Mouse (Mus musculus): Measurements from ENCODE around the gene Fktn. TPM values are rescaled to one million over a fixed set of nuclear protein-coding genes. Genes with fewer than 3 reads are reported as not detected.
"Not testable (repeated sequence)": the region's sequence is repeated elsewhere in the genome, so short reads cannot be mapped to it uniquely, and the experiment has no call there.

The Fktn gene
- total RNA-seq, 2 experiments from 2014 or later: 2.0 to 2.5 TPM

DNA sequence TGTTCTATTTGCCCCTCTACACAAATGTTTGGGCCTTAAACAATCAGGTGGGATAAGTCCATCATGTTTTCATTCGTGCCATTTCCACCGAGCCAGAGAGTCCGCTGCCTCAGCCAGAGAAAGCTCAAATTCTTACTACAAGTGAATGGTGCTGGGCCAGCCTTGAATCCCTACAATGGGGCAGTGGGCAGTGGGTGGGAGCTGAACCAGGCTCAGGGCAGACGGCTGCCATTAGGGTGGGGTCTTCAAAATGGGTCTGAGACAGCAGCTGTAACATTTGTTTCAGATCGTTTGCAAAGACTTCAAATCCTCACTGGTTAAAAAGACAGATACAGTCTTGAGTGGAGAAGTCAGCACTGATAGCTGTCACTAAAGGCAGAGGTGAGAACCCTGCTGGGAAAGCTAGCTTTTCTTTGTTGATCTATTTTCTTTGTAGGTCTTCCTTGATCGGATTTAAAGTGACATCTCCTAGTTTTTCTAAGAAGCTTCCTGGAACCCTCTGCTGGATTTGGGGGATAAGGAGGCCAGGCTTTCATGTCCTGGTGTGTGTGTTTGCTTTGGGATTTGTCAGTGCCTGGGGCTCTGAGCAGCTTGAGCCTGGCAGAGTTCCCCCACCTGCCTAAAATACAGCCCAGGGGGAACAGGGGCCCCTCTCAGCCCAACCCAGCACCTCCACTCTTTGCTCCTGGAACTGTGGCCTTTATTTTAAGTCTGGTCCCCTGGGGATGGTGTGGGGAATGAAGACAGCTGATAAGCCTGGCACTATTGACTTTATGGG lies 57.3 kb downstream of the Fktn start:
- ATAC-seq (ENCODE audit: poor library complexity, severe bottlenecking): no peak

DNA sequence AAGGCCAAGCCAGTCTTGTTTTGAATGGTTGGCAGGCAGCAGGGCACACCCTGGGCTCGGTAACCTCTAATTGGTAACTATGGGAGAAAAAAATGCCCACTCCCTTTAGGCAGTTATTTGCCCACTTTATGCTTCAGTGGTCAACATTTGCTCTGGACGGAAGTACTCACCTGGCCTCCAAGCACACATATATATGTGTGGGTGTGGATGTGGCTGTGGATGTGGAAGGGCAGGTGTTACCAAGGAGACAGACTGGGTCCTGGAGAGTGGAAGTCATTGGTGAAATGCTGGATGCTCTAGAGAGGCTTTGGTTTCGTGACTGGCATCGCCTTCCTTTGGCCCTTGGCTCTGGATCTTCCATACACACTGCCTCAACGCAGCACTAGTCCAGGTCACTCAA lies 58.2 kb downstream of the Fktn start:
- ATAC-seq (ENCODE audit: poor library complexity, severe bottlenecking): no peak

DNA sequence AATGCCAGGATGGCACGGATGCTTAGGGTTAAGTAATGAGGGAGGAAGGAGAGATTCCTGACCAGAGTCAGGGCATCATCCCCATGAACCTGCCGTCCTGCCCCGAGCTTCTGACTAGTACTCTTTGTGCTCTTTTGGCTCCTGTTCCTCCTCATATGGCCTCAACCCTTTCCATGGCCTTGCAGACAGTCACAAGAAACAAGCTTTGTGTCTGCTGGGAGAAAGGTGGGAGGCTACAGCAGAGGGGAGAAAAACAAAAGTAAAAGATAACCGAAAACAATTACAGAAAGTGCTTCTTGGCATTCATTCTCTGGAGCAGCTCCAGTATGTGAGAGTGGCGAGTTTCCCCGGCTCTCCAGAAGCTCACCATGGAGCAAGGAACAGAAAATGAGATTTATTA lies 60.1 kb downstream of the Fktn start:
- ATAC-seq (ENCODE audit: poor library complexity, severe bottlenecking): no peak

DNA sequence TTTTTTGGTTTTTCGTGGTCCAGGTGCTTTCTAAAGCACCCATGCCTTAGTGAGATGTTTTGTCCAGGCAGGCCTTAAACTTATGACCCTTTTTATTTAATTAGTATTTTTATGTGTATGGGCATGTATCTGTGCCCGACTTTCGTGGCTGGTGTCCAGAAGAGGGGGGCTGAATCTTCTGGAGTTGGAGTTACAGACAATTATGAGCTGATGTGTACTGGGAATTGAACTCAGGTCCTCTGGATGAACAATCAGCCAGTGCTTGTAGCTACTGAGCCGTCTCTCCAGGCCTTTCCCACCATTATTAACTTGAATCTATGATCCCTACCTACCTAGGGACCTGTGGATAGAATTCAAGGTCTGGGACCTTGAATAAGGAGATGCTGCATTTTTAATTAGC lies 67.6 kb downstream of the Fktn start:
- ATAC-seq (ENCODE audit: poor library complexity, severe bottlenecking): no peak

DNA sequence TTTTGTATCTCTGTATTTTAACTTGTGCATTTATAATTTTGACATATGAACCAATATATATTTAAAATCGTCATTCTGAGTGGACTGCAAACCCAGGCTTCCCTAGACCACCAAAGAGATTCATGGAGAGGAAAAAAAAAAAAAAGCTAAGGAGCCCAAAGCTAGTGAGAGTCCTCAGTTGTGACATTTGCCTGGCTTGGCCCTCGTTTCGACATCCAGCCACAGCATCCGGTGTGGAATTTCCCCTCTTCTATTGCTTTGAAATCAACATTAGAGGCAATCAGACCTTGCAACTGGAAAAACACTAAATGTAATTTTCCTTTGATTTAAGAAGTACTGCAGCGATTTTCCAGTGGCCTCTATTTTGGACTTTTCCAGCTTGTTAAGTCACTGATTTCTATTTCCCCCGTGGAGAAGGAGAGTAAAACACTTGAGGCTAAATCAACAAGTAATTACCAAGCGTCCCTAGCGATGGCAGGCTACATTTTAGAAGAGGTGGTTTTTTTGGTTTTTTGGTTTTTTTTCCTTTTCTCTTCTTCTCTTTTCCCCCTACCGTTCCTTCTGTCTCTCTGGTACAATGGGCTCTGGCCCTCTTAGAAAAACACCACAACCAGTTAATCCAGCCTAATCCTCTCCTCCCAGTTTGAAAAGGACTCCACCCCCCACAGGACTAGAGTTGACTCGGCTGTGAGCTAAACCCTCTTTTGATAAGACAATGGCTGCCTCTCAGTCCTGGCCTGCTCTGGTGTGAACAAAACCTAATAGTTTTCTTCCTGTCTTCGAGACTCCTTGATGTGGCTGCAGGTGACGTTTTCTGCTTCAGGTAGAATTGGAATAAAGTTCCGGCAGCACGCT lies 68.6 kb downstream of the Fktn start:
- peak; percentile 44; the same call in 1 of the 2 replicates for ATAC-seq (ENCODE audit: poor library complexity, severe bottlenecking)

DNA sequence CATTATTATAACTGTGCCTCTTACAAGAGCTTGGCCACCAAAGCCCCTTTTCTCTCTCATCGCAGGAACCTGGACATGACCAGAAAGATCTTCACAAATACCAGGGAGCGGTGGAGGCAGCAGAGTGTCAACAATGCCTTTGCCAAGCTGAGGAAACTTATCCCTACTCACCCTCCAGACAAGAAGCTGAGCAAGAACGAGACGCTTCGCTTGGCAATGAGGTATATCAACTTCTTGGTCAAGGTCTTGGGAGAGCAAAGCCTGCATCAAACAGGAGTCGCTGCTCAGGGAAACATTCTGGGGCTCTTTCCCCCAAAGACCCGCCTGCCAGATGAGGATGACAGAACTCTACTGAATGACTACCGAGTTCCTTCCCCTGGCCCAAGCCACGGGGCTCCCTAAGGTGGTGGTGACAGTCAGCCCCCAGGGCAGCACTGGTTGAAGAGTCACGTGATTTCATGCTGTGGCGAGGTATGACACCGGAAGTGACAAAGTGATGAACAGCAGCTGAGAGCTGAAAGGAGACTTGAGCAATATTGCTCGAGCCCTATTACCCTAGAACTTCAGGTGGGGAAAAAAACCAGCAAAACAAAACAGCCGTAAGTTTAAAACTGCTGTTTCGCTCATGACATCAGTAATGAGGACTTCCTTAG lies 72.1 kb downstream of the Fktn start:
- peak; percentile 80 for ATAC-seq (ENCODE audit: poor library complexity, severe bottlenecking)

DNA sequence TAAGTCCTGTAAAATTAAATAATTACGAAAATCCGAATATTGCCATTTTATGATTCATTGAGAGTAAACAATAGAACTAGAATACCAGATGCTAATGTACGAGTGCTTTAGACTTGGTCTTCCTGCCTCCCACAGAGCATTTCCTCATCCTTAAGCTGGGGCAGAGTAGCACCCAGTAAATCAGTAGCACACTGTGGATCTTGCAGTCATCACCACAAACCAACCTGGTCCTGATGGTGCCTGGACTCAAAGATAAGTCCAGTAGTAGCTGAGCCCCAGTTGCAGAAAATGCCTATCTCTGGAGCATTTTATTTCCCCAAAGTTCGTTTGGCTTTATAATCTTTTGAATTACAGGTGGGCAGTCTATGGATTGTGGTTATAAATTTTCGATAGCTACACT lies 73.1 kb downstream of the Fktn start:
- ATAC-seq (ENCODE audit: poor library complexity, severe bottlenecking): no peak

DNA sequence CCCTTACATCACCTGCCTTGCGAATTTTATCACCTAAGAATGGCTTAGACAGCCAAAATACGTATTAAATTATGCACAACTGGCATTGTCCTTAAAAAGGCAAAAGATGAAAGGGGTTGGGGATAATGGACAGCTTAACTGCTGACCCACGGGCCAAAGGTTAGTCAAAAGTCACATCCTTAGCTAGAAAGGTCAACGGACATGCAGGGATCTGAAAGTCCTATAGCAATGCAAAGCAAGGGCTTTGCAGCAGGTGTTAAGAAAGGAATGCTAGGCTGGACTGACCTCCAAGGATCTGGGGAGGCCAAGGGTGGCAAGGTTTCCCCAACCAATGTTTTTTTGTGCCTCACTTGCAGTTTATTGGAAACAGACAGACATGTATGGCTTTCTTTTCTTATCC lies 75.5 kb downstream of the Fktn start:
- no peak for ATAC-seq (ENCODE audit: poor library complexity, severe bottlenecking)

DNA sequence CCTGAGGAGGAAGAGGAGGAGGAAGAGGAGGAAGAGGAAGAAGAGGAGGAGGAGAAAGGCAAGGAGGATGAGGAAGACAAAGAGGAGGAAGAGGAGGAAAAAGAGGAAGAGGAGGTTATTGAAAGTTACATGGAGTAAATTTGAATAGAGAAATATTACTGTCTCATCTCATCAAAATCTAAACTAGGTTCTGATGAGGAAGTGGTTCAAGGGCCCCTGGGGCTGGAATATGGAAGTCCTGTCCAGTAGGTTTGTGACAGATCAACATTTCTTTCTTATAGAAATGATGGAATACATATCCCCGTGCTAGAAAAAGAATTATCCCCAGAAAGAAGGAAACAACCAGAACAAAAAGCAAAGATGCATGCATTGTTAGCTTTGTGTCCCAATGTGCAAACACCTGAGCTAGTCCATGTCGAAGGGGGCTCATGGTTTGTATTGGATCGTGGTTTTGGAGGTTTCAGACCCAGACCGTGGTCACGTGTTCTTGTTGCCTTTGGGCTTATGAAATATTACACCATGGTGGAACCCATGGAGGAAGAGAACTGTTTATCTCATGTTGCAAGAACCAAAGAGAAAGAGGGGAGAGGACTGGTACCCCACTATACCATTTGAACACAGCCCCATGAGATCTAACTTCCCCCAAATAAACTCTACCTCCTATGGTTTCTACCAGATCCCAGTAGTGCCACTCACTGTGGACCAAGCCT lies 80.6 kb downstream of the Fktn start:
- ATAC-seq (ENCODE audit: poor library complexity, severe bottlenecking): peak; percentile 70

DNA sequence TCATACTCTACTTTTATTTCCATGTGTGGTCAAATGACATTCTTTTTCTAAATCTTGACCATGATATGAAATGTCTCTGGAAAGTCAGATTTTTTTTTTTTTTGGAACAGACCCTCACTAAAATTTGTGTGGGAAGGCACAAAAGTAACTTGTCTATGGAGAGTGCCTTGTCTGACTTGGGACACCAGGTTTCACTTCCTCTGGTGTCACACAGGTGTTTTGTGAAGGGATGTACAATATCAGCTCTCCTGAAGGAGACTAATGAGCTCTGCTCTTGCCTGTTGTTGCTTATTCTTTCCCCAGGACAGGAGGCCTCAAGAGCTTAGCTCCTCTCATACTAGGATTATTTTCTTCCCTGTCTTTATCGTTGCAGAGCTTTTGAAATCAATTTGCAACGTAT lies 81.3 kb downstream of the Fktn start:
- ATAC-seq (ENCODE audit: poor library complexity, severe bottlenecking): no peak

DNA sequence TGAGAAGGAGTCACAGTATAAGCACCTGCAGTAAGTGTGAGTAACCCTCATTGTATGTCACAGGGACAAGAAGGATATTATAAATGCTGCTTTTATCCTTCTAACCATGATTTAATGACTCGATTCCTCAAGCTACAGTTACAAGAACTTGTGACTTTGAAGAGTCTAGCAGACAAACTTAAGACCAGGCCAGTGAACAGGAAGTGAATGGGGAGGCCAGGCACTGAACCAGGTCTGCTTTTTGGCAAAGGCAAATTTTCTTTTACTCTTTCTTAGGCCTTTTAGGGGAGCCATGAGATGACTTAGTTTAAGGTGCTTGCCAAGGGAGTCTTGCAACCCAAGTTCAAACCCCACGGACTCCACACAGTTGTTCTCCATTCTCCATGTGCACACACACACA lies 81.9 kb downstream of the Fktn start:
- ATAC-seq (ENCODE audit: poor library complexity, severe bottlenecking): no peak

DNA sequence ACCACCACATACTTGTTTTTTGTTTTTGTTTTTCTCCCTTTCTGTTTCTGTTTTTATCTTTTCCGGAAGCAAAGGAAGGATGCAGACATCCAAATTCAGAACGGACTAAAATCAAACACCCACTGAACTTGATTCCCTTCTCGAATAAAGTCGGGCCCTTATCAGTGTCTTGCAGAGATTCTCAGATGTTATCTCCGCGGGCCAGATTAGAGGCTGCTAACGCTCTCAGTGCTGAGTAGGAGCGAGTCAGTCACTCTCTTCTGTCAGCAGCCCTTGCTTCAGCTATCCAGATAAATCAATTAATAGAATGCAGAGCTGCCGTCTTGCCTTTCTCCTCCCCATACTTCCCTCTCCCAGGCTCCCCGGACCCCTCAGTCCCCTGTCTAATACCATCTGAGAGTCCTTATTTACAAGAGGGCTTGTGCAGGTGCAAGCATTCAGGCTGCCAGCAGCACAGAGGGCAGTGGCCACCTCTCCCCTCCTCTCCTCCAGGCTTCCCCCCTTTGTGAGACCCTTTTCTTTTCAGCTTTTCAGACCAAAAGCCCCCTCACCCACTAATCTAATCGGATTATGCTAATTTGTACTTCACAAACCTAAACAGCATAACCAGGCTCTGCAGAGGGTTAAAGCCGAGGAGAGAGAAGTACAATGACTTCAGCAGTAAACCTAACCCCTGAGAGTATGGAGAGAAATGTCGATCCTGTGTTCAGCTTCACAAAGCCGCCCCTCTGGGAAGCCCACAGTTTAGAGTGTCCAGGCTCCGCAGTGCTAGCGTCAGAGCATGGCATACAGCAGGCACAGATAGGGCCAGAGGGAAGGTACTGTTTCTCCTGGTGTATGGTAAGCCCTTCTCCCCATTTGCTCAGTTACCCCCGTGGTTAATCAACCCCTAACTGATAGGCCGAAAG lies 83.3 kb downstream of the Fktn start:
- ATAC-seq (ENCODE audit: poor library complexity, severe bottlenecking): no peak

DNA sequence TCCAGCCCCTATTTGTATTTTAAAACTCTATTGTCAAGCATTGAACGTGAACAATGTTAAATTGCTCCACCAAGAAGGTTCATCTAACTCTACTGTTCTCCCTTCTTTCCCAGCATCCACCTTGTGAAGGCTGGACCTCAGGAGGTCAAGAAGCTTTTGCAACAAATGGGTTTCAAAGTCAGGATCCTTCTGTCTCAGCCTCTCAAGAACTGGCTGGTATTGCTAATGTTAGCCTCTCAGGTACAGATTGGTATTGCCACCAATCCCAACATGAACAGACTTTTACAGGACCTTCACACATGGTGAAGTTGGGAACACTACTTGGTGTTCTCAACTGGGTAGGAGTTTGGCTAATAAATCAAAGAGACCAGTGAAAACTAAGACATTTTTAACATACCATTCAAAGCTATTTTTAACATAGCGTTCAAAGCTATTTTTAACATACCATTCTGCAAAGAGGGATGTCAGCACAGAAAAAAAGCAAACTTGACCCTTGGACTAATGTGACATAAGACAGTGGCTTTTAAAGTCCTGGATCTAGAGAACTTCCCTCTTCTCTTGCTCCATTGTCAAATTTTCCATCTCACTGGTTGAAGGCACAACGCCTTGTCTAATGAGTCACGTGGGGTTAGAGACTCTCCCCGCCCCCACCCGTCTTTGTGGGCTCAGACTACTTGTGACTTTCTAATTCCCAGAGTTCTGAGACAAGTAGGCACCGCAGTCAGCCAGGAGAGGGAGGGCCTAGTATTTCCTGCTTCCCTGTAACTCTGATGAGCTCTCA lies 85.3 kb downstream of the Fktn start:
- ATAC-seq (ENCODE audit: poor library complexity, severe bottlenecking): peak; percentile 48

DNA sequence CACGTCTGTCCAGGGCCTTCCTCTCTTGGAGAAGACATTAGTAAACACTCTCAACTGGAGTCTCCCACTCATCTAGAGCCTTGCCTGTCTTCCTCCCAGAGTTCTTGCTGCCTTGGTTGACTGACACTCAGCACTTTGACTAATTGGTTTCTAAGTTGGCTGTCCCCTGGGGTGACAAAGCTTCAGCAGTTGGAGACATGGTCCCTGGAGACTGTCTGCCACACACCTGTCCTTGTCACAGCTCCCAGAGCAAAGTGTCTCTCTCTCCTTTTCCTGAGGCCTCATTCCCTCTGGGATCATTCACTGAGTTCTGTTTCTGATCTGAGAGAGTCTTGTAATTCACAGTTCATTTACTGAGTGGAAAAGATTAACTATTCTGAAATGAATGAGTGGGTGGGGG lies 86.0 kb downstream of the Fktn start:
- ATAC-seq (ENCODE audit: poor library complexity, severe bottlenecking): no peak

DNA sequence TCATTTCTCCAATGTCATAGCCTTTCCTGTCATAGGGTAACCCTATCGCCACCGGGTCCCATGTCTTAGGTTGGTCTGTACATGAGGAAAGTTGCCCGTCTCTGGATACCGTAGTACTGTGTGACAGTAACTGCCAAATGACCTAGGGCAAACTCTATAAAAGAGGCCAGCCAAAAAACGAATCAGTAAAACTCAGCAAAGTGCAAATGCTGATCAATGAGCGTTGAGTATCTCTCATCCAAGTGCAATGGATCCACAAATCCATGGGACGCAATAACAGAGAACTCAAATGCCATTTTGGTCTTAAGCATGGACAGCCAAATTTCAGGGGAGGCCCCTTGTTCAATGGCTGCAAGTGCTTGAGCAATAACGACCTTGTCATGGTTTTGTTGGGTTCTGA lies 89.9 kb downstream of the Fktn start:
- not testable (repeated sequence) for ATAC-seq (ENCODE audit: poor library complexity, severe bottlenecking)

DNA sequence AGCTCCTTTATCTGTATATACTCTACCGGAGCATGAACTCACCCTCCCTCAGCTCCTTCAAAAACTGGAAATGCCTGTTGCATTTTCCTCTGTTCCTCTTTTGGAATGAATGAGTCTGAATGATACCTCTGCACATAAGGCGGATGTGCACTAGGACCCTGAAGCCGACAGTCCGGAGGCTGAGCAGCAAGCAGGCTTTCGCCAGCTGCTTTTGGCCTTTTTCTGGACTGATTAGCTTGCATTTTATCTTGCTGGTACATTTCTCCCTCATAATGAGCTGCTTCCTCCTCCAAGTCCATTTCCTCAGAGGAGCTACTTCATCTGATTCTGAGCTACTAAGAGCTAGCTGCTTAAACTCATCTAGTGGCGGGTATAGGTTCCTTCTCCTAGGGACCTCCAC lies 92.6 kb downstream of the Fktn start:
- ATAC-seq (ENCODE audit: poor library complexity, severe bottlenecking): not testable (repeated sequence)

DNA sequence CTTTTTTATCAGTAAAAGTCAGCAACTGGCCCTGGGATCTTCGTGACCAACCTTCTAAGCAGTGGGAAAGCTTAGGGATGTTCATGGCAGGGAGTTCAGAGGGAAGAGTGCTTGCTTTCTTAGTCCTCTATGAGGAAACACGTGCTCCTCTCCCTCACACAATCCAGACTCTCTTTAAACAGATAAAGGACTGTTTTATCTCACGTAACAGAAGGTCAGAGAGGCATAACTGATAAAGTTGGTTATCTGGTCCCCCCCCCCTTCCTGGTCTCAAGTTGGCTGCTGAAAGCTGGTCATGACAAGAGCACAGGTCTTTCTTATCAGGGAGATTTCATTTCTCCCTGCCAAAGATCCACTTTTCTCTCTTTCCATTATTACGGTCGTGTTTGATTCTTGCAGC lies 104.5 kb downstream of the Fktn start:
- no peak for ATAC-seq (ENCODE audit: poor library complexity, severe bottlenecking)

DNA sequence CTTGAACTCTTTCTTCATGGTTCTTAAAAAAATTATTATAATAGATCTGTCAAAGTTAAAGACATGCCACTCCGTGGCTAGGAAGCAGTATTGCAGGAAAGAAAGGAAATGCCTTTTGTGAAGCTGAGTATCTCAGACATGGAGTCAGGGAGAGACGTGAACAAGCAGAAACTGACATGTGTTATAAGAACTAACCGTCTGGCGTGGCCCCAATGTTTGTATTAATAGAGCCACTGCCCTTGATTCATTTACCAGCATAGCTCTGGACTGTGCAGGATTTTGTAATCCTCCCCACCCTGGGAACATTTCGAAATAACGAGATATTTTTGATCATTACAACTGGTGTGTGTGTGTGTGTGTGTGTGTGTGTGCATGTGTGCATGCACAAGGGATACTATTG lies 109.9 kb downstream of the Fktn start:
- ATAC-seq (ENCODE audit: poor library complexity, severe bottlenecking): peak; percentile 46

DNA sequence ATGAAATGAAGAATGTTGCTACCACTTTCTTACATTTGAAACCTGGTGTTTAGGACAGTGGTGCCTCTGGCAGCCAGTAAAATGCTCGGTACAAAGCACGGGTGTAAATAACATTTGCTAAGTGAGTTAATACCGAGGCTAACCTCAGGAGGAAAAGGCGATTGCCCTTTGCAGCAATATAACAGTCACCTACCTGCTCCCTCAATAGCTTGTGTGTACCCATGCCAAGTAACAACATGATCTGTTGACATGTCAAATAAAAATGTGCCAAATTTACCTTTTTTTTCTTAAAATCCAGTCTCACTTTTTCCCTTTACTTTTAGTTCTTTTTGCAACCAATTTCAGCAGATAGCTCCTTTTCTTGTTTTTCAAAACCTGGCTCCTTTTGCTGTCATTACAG lies 111.0 kb downstream of the Fktn start:
- no peak for ATAC-seq (ENCODE audit: poor library complexity, severe bottlenecking)

All from megakaryocyte, adult 5-6 weeks (primary cell).